Mouse (Mus musculus) layer of hippocampus, postnatal 36 days (tissue): ENCODE results near the gene Cyp2d40. TPM values are rescaled to one million over a fixed set of nuclear protein-coding genes. Genes with fewer than 3 reads are reported as not detected.

Experiments used
- microRNA-seq, 2 experiments: library from miRNA; unstranded; fragments of <30 nt; microRNA quantifications; one replicate each; pipeline ENCODE4 v1.2.0; 2021
- total RNA-seq, 2 experiments: library from RNA; stranded (reverse); gene quantifications; 2 replicates each; pipeline ENCODE4 v1.2.3; 2021

The Cyp2d40 gene
- total RNA-seq, 2 experiments from 2014 or later: not detected

Small RNA genes lying within 50 kb of the gene (microRNA-seq; reads per million reads assigned to microRNA genes)
- 0 reads per million in 2 experiments for gene Gm27618

Other genes with a start within 250 kb of the Cyp2d40 start
- gene Cyp2d12, start 209.1 kb downstream of the Cyp2d40 start, total RNA-seq: not detected
- gene Cyp2d34, start 143.2 kb downstream of the Cyp2d40 start, total RNA-seq: not detected
- gene Cyp2d26, start 30.1 kb upstream of the Cyp2d40 start, total RNA-seq: not detected
- 100 to 1,000 TPM; 212 to 230 TPM for gene Tcf20, start 223.7 kb upstream of the Cyp2d40 start, total RNA-seq